Mouse (Mus musculus) ovary, postnatal 10 days (tissue): ENCODE data around the gene 1700001P01Rik.
"Not testable (repeated sequence)": the region's sequence is repeated elsewhere in the genome, so short reads cannot be mapped to it uniquely, and the experiment has no call there.

ENCODE experiments used
- DNase-seq: peaks from one replicate; pipeline ENCODE4 v3.0.0; 2022; ENCODE audit warnings: low spot score

The 1700001P01Rik gene

GRCm38 (mm10) chr11:97744718-97745330 is 30.9 kb downstream of the 1700001P01Rik start:
- DNase-seq: peak; percentile 95

- no peak for DNase-seq
Observed at GRCm38 (mm10) chr11:97744063-97744717, 31.5 kb downstream of the 1700001P01Rik start, which contains the start of gene Pip4k2b. TSS of gene Pip4k2b (minus strand) at chr11:97744704.

- no peak for DNase-seq
Observed at GRCm38 (mm10) chr11:97743423-97743822, 32.3 kb downstream of the 1700001P01Rik start.

DNA sequence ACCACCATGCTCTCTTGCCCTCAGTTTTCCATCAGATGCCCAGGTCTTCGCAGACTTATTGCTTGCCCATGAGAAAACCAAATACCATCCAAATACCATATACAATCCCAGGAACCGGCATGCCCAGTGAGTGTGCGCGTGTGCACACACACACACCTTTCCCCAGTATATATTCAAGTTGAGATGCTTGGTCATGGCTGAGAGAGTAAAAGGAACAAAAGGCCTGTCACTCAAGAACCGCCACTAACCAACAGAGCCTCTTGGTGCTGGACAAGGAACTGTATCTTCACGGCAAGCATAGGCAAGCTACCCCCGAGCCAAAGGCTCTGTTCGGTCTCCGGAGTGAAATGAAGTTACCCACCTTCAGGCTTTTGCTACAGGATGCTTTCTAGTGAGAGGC is 33.1 kb downstream of the 1700001P01Rik start:
- no peak for DNase-seq

- DNase-seq: no peak
Observed at GRCm38 (mm10) chr11:97742157-97742556, 33.6 kb downstream of the 1700001P01Rik start.

GRCm38 (mm10) chr11:97740190-97740589 is 35.5 kb downstream of the 1700001P01Rik start:
- no peak for DNase-seq

GRCm38 (mm10) chr11:97739155-97739554 is 36.6 kb downstream of the 1700001P01Rik start:
- DNase-seq: no peak

DNA sequence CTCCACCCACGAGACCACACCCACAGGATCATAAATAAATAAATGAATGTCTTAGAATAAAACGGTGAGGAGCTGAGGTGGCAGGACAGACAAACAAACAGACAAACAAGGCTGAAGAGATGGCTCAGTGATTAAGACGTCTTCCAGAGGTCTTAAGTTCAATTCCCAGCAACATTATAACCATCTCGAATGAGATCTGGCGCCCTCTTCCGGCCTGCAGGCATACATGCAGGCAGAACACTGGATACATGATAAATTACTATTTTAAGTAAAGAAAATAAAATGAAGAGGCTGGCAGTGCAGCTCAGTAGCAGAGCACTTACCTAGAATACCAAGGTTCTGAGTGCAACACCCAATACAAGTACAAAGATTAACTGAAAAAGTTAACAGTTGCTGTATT is 37.0 kb downstream of the 1700001P01Rik start:
- no peak for DNase-seq

DNA sequence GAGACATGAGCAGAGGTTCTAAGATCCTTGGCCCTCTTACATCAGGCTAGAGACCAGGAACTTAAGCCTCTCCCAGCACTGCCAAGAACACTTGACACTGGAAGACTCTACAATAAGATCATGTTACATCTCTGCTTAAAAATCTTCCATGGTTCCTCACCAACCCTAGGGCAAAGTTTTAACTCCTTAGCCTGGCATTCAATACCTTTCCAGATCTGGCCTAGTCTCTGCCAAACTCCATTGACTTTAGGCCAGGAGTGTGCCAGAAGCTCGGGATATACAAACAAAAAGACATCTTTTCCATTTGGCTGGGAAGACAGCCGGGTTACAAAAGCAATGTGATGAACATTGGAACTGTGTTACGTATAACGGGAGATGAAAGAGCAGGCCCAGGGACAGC is 38.1 kb downstream of the 1700001P01Rik start:
- DNase-seq: no peak

DNA sequence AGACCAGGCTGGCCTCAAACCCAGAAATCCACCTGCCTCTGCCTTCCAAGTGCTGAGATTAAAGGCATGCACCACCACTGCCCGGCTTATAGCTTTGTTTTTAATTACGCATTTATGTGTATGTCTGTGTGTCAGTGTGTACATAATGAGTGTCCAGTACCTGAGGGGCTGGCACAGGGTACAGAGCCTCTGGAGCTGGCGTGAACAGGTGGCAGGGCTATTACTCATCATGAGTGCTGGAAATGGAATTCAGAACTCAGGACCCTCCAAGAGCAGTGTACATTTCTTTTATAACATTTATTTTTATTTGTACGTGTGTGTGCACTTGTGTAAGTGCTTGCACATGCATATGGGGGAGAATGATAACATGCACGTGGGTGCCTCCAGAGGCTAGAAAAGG is 39.1 kb downstream of the 1700001P01Rik start:
- no peak for DNase-seq

DNA sequence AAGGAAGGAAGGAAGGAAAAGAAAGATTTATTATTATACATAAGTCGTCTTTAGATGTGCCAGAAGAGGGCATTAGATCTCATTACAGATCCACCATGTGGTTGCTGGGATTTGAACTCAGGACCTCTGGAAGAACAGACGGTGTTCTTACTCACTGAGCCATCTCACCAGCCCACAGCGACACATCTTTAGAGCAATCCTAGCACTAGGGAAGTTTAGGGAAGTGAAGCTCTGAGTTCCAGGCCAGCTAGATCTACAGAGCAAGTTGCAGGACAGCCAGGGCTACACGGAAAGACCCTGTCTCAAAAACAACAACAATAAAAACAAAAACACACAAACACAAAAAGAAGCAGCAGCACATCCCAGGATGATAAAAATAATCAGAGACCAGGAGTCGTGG is 40.9 kb downstream of the 1700001P01Rik start:
- not testable (repeated sequence) for DNase-seq

GRCm38 (mm10) chr11:97733689-97734088 is 42.0 kb downstream of the 1700001P01Rik start:
- DNase-seq: no peak

GRCm38 (mm10) chr11:97728730-97729129 is 47.0 kb downstream of the 1700001P01Rik start:
- DNase-seq: no peak

- no peak for DNase-seq
Observed at GRCm38 (mm10) chr11:97728311-97728710, 47.4 kb downstream of the 1700001P01Rik start.

DNA sequence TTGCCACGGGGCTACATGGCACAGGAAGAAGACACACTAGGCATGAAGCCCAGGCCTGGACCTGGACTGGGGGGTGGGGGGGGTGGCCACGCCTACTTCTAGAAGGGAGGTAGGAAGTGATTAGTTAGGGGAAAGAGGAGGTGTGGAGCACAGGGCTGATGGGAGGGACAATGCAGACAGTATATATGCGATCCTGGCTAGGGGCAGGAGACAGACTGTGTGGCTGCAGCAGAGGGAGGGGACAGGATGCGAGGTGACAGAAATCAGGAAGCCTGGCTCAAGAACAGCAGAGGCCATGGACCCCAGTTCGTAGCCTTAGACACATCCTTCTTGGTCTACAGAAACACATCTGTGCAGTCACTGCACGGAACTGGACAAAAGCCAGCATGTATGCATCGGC is 52.0 kb downstream of the 1700001P01Rik start:
- no peak for DNase-seq
